ENCODE assay signal across 23 mouse cellular contexts in genomic region chr2:68304771-68305460, GRCm38 (mm10).
DNase-seq lines count a peak whose midpoint lies in the region; ATAC-seq lines count a peak whose summit lies in the region.
"Had no signal": no experiment of that assay in that cellular context is flagged by ENCODE, and none has a peak within 500 bp of the region (broad histone marks: within the 10 kb centered on the region; RNA-seq: fewer than 3 reads in every experiment).

No protein-coding gene starts in this region.

- H3K27ac ChIP-seq in hindbrain, embryonic 16.5 days (ENCODE audit: low read depth, low read length): no peak overlapping the region
- H3K27ac ChIP-seq: hindbrain, embryonic 10.5 days; limb, embryonic 13.5 days; liver, embryonic 13.5 days; lung, embryonic 15.5 days; midbrain, embryonic 12.5 days; neural tube, embryonic 12.5 days; stomach, postnatal 0 days had no signal

- no peaks in the 10 kb centered on the region for H3K27me3 ChIP-seq in hindbrain, embryonic 16.5 days (replicated peaks; ENCODE audit: control insufficient read depth, insufficient read depth, low read length)
- H3K27me3 ChIP-seq: CH12.LX; limb, embryonic 13.5 days; liver, embryonic 13.5 days; lung, embryonic 15.5 days; midbrain, embryonic 12.5 days; neural tube, embryonic 12.5 days had no signal

- no peak overlapping the region for H3K4me3 ChIP-seq in hindbrain, embryonic 16.5 days (ENCODE audit: low read length)
- H3K4me3 ChIP-seq: hindbrain, embryonic 10.5 days; limb, embryonic 13.5 days; liver, embryonic 13.5 days; lung, embryonic 15.5 days; midbrain, embryonic 12.5 days; neural tube, embryonic 12.5 days had no signal

- H3K4me2 ChIP-seq in hindbrain, embryonic 16.5 days (ENCODE audit: low read length): no peak overlapping the region
- H3K4me2 ChIP-seq: limb, embryonic 13.5 days; liver, embryonic 13.5 days; lung, embryonic 15.5 days; midbrain, embryonic 12.5 days; neural tube, embryonic 12.5 days had no signal

- no peaks in the 10 kb centered on the region for H3K9me3 ChIP-seq in hindbrain, embryonic 16.5 days (ENCODE audit: control insufficient read depth, low read length)
- H3K9me3 ChIP-seq: hindbrain, embryonic 10.5 days; limb, embryonic 13.5 days; liver, embryonic 13.5 days; lung, embryonic 15.5 days; midbrain, embryonic 12.5 days; neural tube, embryonic 12.5 days had no signal

- peak; percentile 77 for ATAC-seq in frontal cortex, adult (ENCODE audit: low TSS enrichment)
- ATAC-seq in hindbrain, embryonic 16.5 days: no peak
- ATAC-seq: forebrain, embryonic 16.5 days had no signal

- peaks cover 2% of the 10 kb centered on the region; the same call in 1 of the 2 replicates for H3K36me3 ChIP-seq in hindbrain, embryonic 16.5 days (ENCODE audit: control insufficient read depth, insufficient read depth, low read length)
- H3K36me3 ChIP-seq: liver, embryonic 13.5 days had no signal

- DNase-seq in frontal cortex, postnatal 10 days (ENCODE audit: low spot score in 2 of 2): no peak
- peak; percentile 10 for DNase-seq in lung, postnatal 36 days
- DNase-seq in lung, postnatal 14 days: no peak
- peak; percentile 86 for DNase-seq in brain, adult 2 months (ENCODE audit: low read depth, low spot score)
- peak; percentile 58 to 69 for DNase-seq in left cerebral cortex, adult 9 months (ENCODE audit: low spot score in 2 of 2)
- DNase-seq in T-cell, adult 2 months (ENCODE audit: low spot score): no peak
- DNase-seq: adrenal gland, postnatal 10 days; cerebellum, adult 11 months; cerebellum, postnatal 10 days; gastrocnemius, postnatal 14 days; kidney, adult 8-10 months; kidney, postnatal 36 days; liver, embryonic 13.5 days had no signal

- H3K4me1 ChIP-seq in hindbrain, embryonic 16.5 days (ENCODE audit: control insufficient read depth, insufficient read depth, low read depth, low read length): no peaks in the 10 kb centered on the region
- H3K4me1 ChIP-seq: limb, embryonic 13.5 days; liver, embryonic 13.5 days had no signal

- no peak overlapping the region for H3K9ac ChIP-seq in hindbrain, embryonic 16.5 days (ENCODE audit: low read depth, low read length)
- H3K9ac ChIP-seq: limb, embryonic 13.5 days; liver, embryonic 13.5 days; lung, embryonic 15.5 days; midbrain, embryonic 12.5 days; neural tube, embryonic 12.5 days had no signal

- 92% methylated on average over 6 of the region's 6 CpGs for whole genome bisulfite sequencing in hindbrain, embryonic 16.5 days

Comparison
In these comparisons a context has a peak if more than half of its experiments do, and no peak if none do; other contexts are left out.
1. DNase-seq: peak in lung, postnatal 36 days (single experiment), brain, adult 2 months (single experiment) and left cerebral cortex, adult 9 months (2 of 2); none in frontal cortex, postnatal 10 days (0 of 2), lung, postnatal 14 days (single experiment) and T-cell, adult 2 months (single experiment).